Mouse (Mus musculus): ENCODE data around the gene Lsr.
"Not testable (repeated sequence)": the region's sequence is repeated elsewhere in the genome, so short reads cannot be mapped to it uniquely, and the experiment has no call there.

Gene Lsr

DNA sequence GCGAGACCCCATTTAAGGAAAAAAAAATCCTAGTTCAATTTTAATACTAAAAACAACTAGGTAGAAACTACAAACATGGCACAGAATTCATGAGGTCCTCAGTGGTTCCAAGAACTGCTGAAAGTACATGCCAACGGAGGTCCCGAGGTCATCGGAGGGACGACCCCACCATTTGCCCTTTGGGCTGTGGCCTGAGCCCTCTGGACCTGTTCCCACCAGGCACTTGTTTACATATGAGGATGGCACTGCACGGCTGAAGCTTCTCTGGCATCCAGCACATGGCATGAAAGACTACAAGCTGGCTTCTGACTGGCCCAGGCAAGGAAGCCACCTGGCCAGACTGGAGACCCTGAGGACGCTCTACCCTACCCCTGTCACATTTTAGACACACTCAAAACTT, 8.9 kb downstream of the Lsr start:
- no peak for DNase-seq (ENCODE audit: low spot score in 2 of 2)

- no peak for DNase-seq (ENCODE audit: low spot score in 2 of 2)
Measured at GRCm38 (mm10) chr7:30962862-30963261, 10.4 kb downstream of the Lsr start.

DNA sequence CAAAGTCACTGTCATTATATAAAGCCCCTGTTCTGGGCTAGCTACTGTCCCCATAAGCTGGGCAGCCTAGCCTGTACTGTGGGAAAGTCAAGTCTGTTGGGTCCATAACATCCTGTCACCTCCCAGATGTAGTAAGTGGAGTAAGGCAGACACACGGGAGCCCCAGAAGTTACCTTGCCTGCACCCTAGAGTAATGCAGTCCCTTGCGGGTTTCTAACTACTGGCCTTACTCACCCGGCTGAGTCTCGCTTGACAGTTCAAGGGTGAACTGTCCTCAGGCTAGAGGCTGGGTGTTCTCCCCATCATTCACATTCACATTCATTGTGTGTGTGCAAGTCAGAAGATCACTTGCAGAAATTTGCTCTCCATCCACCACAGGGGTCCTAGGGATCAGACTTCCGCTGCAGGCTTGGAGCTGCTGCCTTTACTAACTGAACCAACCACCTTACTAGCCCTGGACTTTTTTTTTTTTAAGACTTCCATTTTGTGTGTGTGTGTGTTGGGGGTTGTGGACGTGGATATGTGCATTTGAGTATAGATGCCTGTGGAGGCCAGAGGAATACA, 13.4 kb downstream of the Lsr start:
- no peak for DNase-seq (ENCODE audit: low spot score in 2 of 2)

DNA sequence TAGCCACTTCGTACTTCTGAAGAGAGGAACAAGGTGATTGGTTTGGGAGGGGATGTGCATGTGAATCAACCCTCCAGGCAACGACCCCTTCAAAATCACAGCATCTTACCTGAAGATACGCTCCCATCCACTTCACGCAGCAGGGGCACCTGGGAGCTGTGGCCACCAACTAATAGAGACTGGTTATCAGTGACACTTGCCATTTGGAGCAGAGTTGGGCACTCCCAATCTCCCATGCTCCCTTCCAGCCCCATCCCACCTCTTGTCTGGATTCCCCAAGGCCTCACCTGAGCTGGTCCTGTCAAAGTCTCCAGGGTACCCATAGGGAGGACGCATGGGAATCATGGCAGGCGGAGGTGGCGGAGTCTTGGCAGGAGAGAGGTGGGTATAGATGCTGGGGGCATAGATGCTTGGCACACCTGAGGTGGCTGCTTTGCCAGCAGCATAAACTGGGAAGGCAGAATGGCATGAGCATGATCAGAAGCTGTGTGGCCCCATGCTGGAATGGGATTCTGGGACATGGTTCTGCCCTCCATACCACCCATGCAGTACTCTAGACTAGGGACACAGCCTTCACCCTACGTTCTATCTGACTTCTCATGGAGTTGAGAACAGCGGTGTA, 14.3 kb downstream of the Lsr start:
- no peak for DNase-seq (ENCODE audit: low spot score in 2 of 2)

DNA sequence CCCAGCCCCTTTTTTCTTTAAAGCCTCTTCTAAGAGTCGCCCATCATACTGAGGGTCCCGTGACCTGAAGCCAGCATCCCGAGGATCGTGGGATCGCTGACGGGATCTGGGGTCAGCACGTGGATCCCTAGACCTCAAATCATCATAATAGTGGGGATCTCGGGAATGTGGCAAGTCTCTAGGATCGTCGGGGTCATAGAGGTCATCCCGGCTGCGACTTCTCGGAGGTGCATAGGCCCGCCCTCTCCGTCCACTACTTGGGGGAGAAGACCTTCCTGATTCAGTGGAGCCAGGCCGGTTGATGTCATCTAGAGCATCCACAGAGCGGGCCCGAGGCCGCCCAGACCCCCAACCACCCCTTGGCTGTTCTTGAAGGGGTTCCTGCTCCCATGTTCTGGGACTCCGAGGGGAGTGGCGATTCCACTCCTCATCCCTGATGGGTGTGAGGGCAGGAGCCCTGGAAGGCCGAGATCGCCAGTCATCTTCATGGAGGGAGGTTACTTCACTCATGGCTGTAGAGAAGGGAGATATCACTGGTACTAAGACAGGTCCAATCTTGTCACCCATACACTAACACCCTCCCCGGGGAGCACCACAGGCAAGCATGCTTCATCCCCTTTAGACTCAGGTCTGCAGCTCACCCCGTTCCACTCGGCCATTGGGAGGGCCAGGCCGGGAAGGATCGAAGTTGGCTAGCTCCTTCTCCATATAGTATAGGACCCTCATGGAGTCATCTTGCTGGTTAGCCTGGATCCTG, 15.0 kb downstream of the Lsr start:
- DNase-seq (ENCODE audit: low spot score in 2 of 2) = no peak

- DNase-seq (ENCODE audit: low spot score in 2 of 2) = peak; percentile 89 to 93
Measured at GRCm38 (mm10) chr7:30957367-30957783, 15.9 kb downstream of the Lsr start.

- peak; percentile 52 to 69 for DNase-seq (ENCODE audit: low spot score in 2 of 2)
Measured at GRCm38 (mm10) chr7:30956756-30957366, 16.4 kb downstream of the Lsr start, which contains the start of gene Usf2. Gene Usf2 (minus strand): TSS chr7:30956803.

GRCm38 (mm10) chr7:30956357-30956751, 16.9 kb downstream of the Lsr start:
- no peak for DNase-seq (ENCODE audit: low spot score in 2 of 2)

DNA sequence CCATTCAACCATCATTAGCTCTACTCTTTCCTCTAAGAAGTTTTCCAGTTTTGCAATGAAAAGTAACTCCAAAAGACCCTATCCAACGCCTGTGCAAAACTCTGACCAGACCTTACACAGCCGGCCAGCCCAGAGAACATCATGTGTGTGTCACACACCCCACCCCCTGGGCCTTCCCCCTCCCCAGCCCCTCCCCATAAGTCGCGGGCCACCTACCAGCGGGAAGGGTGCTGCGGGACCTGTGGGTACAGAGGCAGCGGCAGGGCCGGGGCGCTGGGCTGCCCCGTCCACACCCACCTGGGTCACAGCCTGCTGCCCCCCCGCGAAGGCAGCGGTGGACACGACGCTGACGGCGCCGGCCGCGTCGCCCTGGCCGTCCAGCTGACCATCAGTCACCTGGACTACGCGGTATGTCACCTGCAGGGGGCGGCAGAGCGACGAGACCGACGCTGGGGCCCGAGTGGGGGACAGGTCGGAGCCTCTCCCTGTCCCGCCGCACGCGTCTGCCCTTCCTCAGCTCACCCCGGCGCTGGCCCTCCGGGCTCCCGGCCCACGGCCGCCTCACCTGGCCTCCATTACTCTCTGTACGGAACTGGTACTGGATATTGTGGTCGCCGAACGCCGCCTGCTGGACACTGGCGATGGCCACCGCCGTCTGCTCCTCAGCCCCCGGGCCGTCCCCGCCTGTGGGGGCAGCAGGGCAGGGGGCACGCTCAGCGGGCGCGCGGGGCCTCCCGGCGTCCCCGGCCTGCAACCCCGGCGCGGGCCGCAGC, 17.5 kb downstream of the Lsr start:
- DNase-seq (ENCODE audit: low spot score in 2 of 2) = peak; percentile 82 to 87

GRCm38 (mm10) chr7:30954971-30955520, 18.2 kb downstream of the Lsr start:
- no peak for DNase-seq (ENCODE audit: low spot score in 2 of 2)

GRCm38 (mm10) chr7:30954036-30954435, 19.2 kb downstream of the Lsr start:
- DNase-seq (ENCODE audit: low spot score in 2 of 2) = no peak

GRCm38 (mm10) chr7:30953459-30953858, 19.8 kb downstream of the Lsr start:
- DNase-seq (ENCODE audit: low spot score in 2 of 2) = no peak

GRCm38 (mm10) chr7:30952441-30953265, 20.6 kb downstream of the Lsr start:
- no peak for DNase-seq (ENCODE audit: low spot score in 2 of 2)

GRCm38 (mm10) chr7:30949902-30950301, 23.4 kb downstream of the Lsr start:
- not testable (repeated sequence) for DNase-seq (ENCODE audit: low spot score in 2 of 2)

- no peak for DNase-seq (ENCODE audit: low spot score in 2 of 2)
Measured at GRCm38 (mm10) chr7:30945876-30946275, 27.4 kb downstream of the Lsr start.

DNA sequence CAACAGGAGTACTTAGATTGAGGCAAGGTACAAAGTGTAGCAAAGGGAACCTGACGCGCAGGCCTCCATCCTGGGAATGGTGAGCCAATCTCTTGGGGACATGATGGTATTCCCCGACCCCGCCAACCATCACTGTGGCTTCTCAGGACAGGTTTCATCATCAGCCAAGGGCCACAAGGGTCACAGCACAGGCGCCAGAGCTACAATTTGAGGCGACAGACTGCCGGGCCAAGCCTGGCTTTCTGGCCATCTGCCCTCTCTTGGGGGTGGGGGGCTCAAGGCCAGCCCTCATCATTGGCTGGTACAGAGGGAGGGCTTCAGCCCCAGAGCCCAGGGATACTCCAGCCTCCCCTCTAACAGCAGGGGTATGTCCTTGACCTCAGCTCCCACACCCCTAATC, 27.8 kb downstream of the Lsr start:
- not testable (repeated sequence) for DNase-seq (ENCODE audit: low spot score in 2 of 2)

DNA sequence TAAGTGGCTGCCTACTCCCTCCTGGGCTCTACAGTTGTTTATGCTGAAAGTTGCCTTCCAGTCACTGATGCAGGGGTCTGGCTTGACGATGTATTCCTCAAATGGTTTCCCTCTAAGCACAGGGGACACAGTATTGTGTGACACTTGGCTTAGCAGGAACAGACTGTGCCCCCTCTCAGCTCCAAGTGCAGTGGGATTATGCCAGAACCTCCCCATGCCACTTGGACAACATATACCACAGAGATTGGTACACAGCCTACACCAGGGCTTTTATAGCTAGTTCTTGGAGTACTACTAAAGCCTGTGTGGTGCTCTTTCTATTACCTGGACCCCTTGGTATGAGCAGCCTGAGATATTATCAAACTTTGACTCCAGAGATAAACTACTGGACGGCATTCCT, 28.6 kb downstream of the Lsr start:
- not testable (repeated sequence) for DNase-seq (ENCODE audit: low spot score in 2 of 2)

DNA sequence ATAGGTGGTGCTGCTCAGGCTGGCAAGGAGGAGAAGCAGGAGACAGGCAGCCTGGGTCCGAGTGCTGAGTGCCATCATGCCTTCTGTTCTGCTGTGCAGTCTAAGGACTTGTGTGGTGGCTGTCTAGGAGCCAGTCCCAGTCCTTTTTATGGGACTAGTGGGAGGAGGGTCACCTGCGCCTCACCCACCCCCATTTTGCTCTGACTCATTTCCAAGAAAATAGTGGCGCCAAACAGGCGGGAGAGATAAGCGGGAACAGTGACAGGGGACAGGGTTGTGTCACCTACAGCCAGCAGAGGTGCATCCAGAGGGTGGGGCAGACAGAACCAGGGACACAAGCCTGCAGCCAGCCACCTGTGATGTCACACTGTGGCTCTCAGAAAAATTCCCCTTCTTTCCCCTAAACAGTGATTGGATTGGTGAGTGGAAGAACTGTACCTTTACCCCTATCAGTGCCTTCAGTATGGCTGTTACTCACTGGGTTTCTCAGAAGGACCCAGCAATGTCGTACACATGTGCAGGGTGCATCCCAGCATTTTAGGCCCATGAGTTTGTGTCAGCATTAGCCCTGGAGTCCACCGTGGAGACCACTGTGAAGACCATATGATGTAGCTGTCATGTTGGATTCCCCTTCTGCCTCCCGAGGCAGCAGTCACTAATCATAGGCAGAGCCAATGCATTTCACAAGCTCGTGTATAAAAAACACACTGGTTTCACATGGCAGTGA, 29.2 kb downstream of the Lsr start, which contains the start of gene Hamp:
Hamp (minus strand) TSS at position 124 of the 727 bp plus-strand sequence.
- no peak for DNase-seq (ENCODE audit: low spot score in 2 of 2)

DNA sequence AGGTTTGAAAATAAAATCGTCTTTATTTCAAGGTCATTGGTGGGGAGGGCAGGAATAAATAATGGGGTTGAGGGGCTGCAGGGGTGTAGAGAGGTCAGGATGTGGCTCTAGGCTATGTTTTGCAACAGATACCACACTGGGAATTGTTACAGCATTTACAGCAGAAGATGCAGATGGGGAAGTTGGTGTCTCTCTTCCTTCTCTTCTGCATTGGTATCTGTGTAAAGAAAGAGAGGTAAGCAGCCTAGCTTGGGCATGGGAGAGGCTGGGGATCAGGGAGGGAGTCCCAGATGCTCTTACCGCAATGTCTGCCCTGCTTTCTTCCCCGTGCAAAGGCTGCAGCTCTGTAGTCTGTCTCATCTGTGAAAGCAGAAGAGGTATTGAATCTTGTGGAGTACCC, 30.9 kb downstream of the Lsr start:
- DNase-seq (ENCODE audit: low spot score in 2 of 2) = not testable (repeated sequence)

DNA sequence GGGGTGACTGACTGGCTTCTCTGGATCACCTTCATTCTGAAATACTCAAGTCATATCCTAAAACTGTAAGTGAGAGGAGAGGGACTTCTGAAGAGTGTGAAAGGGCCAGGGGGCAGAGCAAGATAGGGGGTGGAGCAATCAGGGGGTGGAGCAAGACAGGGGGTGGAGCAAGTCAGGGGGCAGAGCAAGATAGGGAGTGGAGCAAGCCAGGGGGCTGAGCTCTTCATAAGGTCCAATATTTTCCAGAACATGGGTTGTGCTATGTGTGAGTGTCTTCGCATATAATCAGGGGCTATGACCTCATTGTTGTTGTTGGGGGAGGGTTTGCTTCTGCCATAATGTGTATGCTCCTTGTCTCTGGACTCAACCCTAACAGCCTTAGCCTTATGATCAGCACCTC, 33.2 kb downstream of the Lsr start:
- not testable (repeated sequence) for DNase-seq (ENCODE audit: low spot score in 2 of 2)
